Mouse (Mus musculus): Measurements from ENCODE around the gene Rcsd1. TPM values are rescaled to one million over a fixed set of nuclear protein-coding genes. Genes with fewer than 3 reads are reported as not detected.

Gene Rcsd1
- polyA plus RNA-seq, 1 experiment from 2014 or later: 12.8 TPM

DNA sequence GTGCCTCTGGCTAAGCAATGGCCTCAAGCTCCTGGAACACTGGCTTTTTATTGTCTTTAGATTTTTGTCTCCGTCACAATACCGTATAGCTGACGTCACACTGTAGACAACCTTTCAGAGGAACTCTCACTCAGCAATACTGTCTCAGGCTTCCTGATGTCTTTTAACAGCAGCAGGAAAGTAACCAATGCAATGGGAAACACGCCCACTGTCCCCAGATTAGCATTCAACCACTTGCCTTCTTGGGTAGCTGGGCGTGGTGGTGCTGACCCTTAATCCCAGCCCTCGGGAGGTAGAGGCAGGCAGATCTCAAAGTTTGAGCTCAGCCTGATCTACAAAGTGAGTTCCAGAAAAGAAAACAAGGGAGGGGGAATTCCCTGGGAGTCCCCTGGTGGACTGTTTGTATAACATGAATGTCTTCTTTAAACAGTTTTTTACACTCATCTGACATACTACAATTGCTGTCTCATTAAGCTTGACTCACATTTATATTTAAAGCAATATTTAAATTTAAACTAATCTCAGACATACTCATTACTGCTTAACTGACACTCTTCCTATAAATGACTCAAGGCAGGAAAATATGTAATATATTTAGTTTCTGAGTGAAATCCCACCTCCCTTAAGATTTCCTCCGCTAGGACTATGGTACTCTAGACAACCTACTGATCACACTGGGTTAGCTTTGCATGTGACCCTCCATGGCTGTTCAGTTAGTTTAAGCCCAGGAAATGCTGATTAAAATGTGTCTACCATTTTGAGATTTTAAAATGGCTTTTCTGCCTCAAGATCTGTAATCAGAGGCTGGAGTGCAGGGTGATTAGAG is 99.8 kb downstream of the Rcsd1 start:
- 42% methylated on average over 7 of the region's 7 CpGs for WGBS (ENCODE audit: insufficient replicate concordance)
- 0 out of 2 replicates have a peak, but pooled peaks have one; percentile 19 for ATAC-seq (ENCODE audit: low read depth)

GRCm38 (mm10) chr1:165608904-165609303 is 100.7 kb downstream of the Rcsd1 start:
- no peak overlapping the region for H3K9ac ChIP-seq (ENCODE audit: low read depth, low read length)
- H3K4me3 ChIP-seq (ENCODE audit: low read depth, low read length): no peak overlapping the region
- no peak overlapping the region for H3K27ac ChIP-seq (ENCODE audit: low read length)
- H3K4me2 ChIP-seq (ENCODE audit: low read depth, low read length): no peak overlapping the region
- no peaks in the 10 kb centered on the region for H3K27me3 ChIP-seq (ENCODE audit: control insufficient read depth, insufficient read depth, low read depth, low read length)
- no peaks in the 10 kb centered on the region; the same call in 1 of the 2 replicates for H3K4me1 ChIP-seq (ENCODE audit: control insufficient read depth, low read depth, low read length)
- no peaks in the 10 kb centered on the region for H3K9me3 ChIP-seq (replicated peaks; ENCODE audit: control insufficient read depth, low read length)
- no peaks in the 10 kb centered on the region for H3K36me3 ChIP-seq (ENCODE audit: control insufficient read depth, insufficient read depth)
- 66% methylated on average over 4 of the region's 4 CpGs for WGBS (ENCODE audit: insufficient replicate concordance)
- ATAC-seq (ENCODE audit: low read depth): peak; percentile 47; the same call in 1 of the 2 replicates

More for the DNA sequence above, 99.8 kb downstream of the Rcsd1 start:
- Histone ChIP-seq H3K4me2 (ENCODE audit: low read depth, low read length) (no peak overlapping the region), H3K27ac (ENCODE audit: low read length) (no peak overlapping the region), H3K36me3 (ENCODE audit: control insufficient read depth, insufficient read depth) (no peaks in the 10 kb centered on the region), H3K9me3 (replicated peaks; ENCODE audit: control insufficient read depth, low read length) (no peaks in the 10 kb centered on the region), H3K9ac (ENCODE audit: low read depth, low read length) (no peak overlapping the region), H3K4me3 (ENCODE audit: low read depth, low read length) (no peak overlapping the region), H3K4me1 (ENCODE audit: control insufficient read depth, low read depth, low read length) (no peaks in the 10 kb centered on the region; the same call in 1 of the 2 replicates), H3K27me3 (ENCODE audit: control insufficient read depth, insufficient read depth, low read depth, low read length) (no peaks in the 10 kb centered on the region)

- H3K4me1 ChIP-seq (ENCODE audit: control insufficient read depth, low read depth, low read length): no peaks in the 10 kb centered on the region; the same call in 1 of the 2 replicates
- no peak overlapping the region for H3K9ac ChIP-seq (ENCODE audit: low read depth, low read length)
- H3K27me3 ChIP-seq (ENCODE audit: control insufficient read depth, insufficient read depth, low read depth, low read length): no peaks in the 10 kb centered on the region
- no peak overlapping the region for H3K27ac ChIP-seq (ENCODE audit: low read length)
- H3K4me3 ChIP-seq (ENCODE audit: low read depth, low read length): no peak overlapping the region
- H3K36me3 ChIP-seq (ENCODE audit: control insufficient read depth, insufficient read depth): no peaks in the 10 kb centered on the region; the same call in 1 of the 2 replicates
- H3K9me3 ChIP-seq (replicated peaks; ENCODE audit: control insufficient read depth, low read length): no peaks in the 10 kb centered on the region
- no peak overlapping the region for H3K4me2 ChIP-seq (ENCODE audit: low read depth, low read length)
- no peak for ATAC-seq (ENCODE audit: low read depth)
- 67% methylated on average over 6 of the region's 6 CpGs for WGBS (ENCODE audit: insufficient replicate concordance)
These were observed 103.8 kb downstream of the Rcsd1 start for GRCm38 (mm10) chr1:165605774-165606173.

- H3K4me1 ChIP-seq (ENCODE audit: control insufficient read depth, low read depth, low read length): no peaks in the 10 kb centered on the region; the same call in 1 of the 2 replicates
- no peaks in the 10 kb centered on the region; the same call in 1 of the 2 replicates for H3K36me3 ChIP-seq (ENCODE audit: control insufficient read depth, insufficient read depth)
- WGBS (ENCODE audit: insufficient replicate concordance): 79% methylated on average over 3 of the region's 3 CpGs
- H3K4me3 ChIP-seq (ENCODE audit: low read depth, low read length): no peak overlapping the region
- H3K27ac ChIP-seq (ENCODE audit: low read length): no peak overlapping the region
- no peak overlapping the region for H3K9ac ChIP-seq (ENCODE audit: low read depth, low read length)
- H3K9me3 ChIP-seq (replicated peaks; ENCODE audit: control insufficient read depth, low read length): no peaks in the 10 kb centered on the region
- no peaks in the 10 kb centered on the region for H3K27me3 ChIP-seq (ENCODE audit: control insufficient read depth, insufficient read depth, low read depth, low read length)
- no peak overlapping the region for H3K4me2 ChIP-seq (ENCODE audit: low read depth, low read length)
- ATAC-seq (ENCODE audit: low read depth): no peak
These were observed 104.4 kb downstream of the Rcsd1 start for GRCm38 (mm10) chr1:165605108-165605507.

DNA sequence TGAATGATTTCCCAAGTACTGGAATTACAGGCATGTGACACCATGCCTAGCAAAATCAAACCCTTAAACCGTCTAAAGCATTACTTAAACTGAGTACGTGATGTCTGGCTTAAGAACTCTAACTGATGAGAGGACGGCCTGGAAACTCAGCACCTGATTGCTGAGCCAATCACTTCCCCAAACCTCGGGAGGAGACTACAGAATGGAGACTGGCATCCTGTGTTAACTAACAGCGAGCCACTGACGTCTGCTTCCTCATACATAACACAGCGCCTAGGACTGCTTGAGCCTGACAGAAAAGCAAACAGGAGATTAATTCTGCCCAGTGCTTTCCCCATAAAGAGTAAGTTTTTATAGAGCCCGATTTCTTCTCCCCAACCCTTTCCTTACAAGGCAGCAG is 105.4 kb downstream of the Rcsd1 start:
- Histone ChIP-seq H3K4me2 (ENCODE audit: low read depth, low read length) (no peak overlapping the region), H3K27me3 (ENCODE audit: control insufficient read depth, insufficient read depth, low read depth, low read length) (no peaks in the 10 kb centered on the region), H3K4me1 (ENCODE audit: control insufficient read depth, low read depth, low read length) (no peaks in the 10 kb centered on the region), H3K9me3 (replicated peaks; ENCODE audit: control insufficient read depth, low read length) (no peaks in the 10 kb centered on the region), H3K27ac (ENCODE audit: low read length) (no peak overlapping the region), H3K9ac (ENCODE audit: low read depth, low read length) (no peak overlapping the region), H3K36me3 (ENCODE audit: control insufficient read depth, insufficient read depth) (no peaks in the 10 kb centered on the region; the same call in 1 of the 2 replicates), H3K4me3 (ENCODE audit: low read depth, low read length) (no peak overlapping the region)
- 43% methylated on average over 8 of the region's 8 CpGs for WGBS (ENCODE audit: insufficient replicate concordance)
- no peak for ATAC-seq (ENCODE audit: low read depth)

- Histone ChIP-seq H3K9me3 (replicated peaks; ENCODE audit: control insufficient read depth, low read length) (no peaks in the 10 kb centered on the region), H3K27ac (ENCODE audit: low read length) (no peak overlapping the region), H3K9ac (ENCODE audit: low read depth, low read length) (no peak overlapping the region), H3K36me3 (ENCODE audit: control insufficient read depth, insufficient read depth) (no peaks in the 10 kb centered on the region; the same call in 1 of the 2 replicates), H3K27me3 (ENCODE audit: control insufficient read depth, insufficient read depth, low read depth, low read length) (no peaks in the 10 kb centered on the region), H3K4me1 (ENCODE audit: control insufficient read depth, low read depth, low read length) (no peaks in the 10 kb centered on the region), H3K4me3 (ENCODE audit: low read depth, low read length) (no peak overlapping the region), H3K4me2 (ENCODE audit: low read depth, low read length) (no peak overlapping the region)
- no peak for ATAC-seq (ENCODE audit: low read depth)
- 77% methylated on average over 14 of the region's 14 CpGs for WGBS (ENCODE audit: insufficient replicate concordance)
These were observed 106.3 kb downstream of the Rcsd1 start for GRCm38 (mm10) chr1:165603218-165603617.

DNA sequence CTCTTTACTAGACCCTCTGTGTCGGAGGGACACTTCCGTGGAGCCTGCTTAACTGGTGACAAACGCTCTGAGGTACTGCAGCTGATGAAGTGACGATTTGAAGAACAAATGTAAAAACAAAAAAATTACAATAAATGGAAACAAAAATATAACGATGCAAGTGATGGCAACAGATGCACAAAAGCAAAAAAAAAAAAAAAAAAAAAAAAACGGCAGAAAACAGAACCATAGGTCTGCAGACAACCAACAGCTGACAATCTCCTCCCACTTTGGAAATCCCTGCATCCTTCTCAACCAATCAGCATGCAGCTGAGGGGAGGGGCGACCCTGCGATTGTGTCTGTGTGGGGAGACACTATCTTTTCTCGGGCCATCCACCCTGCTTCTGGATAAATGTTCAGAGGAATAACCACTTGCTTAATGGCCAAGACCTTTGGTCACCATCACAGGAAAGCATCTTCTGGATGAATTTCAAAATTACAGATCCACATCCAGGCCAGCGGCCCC is 107.7 kb downstream of the Rcsd1 start:
- Histone ChIP-seq H3K9me3 (replicated peaks; ENCODE audit: control insufficient read depth, low read length) (no peaks in the 10 kb centered on the region), H3K36me3 (ENCODE audit: control insufficient read depth, insufficient read depth) (no peaks in the 10 kb centered on the region; the same call in 1 of the 2 replicates), H3K4me3 (ENCODE audit: low read depth, low read length) (no peak overlapping the region), H3K4me2 (ENCODE audit: low read depth, low read length) (no peak overlapping the region), H3K4me1 (ENCODE audit: control insufficient read depth, low read depth, low read length) (no peaks in the 10 kb centered on the region), H3K27ac (ENCODE audit: low read length) (no peak overlapping the region), H3K27me3 (ENCODE audit: control insufficient read depth, insufficient read depth, low read depth, low read length) (no peaks in the 10 kb centered on the region), H3K9ac (ENCODE audit: low read depth, low read length) (no peak overlapping the region)
- no peak for ATAC-seq (ENCODE audit: low read depth)
- 57% methylated on average over 10 of the region's 10 CpGs for WGBS (ENCODE audit: insufficient replicate concordance)

Data from liver, embryonic 16.5 days (tissue).